Mouse (Mus musculus) neural tube, embryonic 14.5 days (tissue): ENCODE measurements around the gene Duoxa2. TPM values are rescaled to one million over a fixed set of nuclear protein-coding genes. Genes with fewer than 3 reads are reported as not detected.

Source experiments
- polyA plus RNA-seq: library from polyadenylated mRNA; unstranded; fragments of >200 nt; fragmentation: Nextera tagmentation; extraction: Ambion mirVana; gene quantifications from 2 replicates; pipeline ENCODE4 v1.2.1, GENCODE M21; 2014

Duoxa2 gene
- polyA plus RNA-seq, 1 experiment from 2014 or later: 0.37 TPM

Other genes starting within 250 kb of the Duoxa2 start
- 10.2 and 10.4 TPM in 2 replicates for gene Spg11, start 180.5 kb upstream of the Duoxa2 start, polyA plus RNA-seq
- gene B2m, start 151.2 kb upstream of the Duoxa2 start, polyA plus RNA-seq: 63.5 and 114 TPM in 2 replicates
- not detected in 2 replicates for gene Trim69, start 138.2 kb upstream of the Duoxa2 start, polyA plus RNA-seq
- 0.08 TPM in 1 of 2 replicates, not detected in the other for gene Patl2, start 112.7 kb upstream of the Duoxa2 start, polyA plus RNA-seq
- not detected in 2 replicates for gene Terb2, start 112.6 kb upstream of the Duoxa2 start, polyA plus RNA-seq
- gene Sord, start 64.2 kb upstream of the Duoxa2 start, polyA plus RNA-seq: 21.1 and 22.7 TPM in 2 replicates
- not detected in 2 replicates for gene Duox2, start 451 bp upstream of the Duoxa2 start, polyA plus RNA-seq
- gene Duoxa1, start 14.8 kb downstream of the Duoxa2 start, polyA plus RNA-seq: 0.32 TPM in 1 of 2 replicates, not detected in the other
- 0.13 and 0.15 TPM in 2 replicates for gene Duox1, start 16.8 kb downstream of the Duoxa2 start, polyA plus RNA-seq
- gene Shf, start 70.3 kb downstream of the Duoxa2 start, polyA plus RNA-seq: 16.7 and 17.5 TPM in 2 replicates
- 0.14 TPM in 1 of 2 replicates, not detected in the other for gene Slc28a2, start 127.6 kb downstream of the Duoxa2 start, polyA plus RNA-seq
- gene Gm14085, start 186.0 kb downstream of the Duoxa2 start, polyA plus RNA-seq: not detected in 2 replicates